Mouse (Mus musculus): ENCODE measurements at regions not wholly inside any gene's neighbourhood (a gene's known extent, or its start where the extent isn't known, plus 50 kb on each side); places are given as distances from the start of the nearest gene placed in this dataset.

GRCm38 (mm10) chr10:111587891-111588611 is 82.0 kb downstream of the Phlda1 start:
- WGBS = 27% methylated on average over 4 of the region's 4 CpGs
- Histone ChIP-seq H3K4me1 (replicated peaks; ENCODE audit: control insufficient read depth, insufficient read depth, low read length) (no peaks in the 10 kb centered on the region), H3K9me3 (ENCODE audit: control insufficient read depth, low read length) (no peaks in the 10 kb centered on the region), H3K27ac (no peak overlapping the region), H3K9ac (no peak overlapping the region), H3K27me3 (ENCODE audit: control insufficient read depth, insufficient read depth, low read length) (no peaks in the 10 kb centered on the region), H3K4me3 (replicated peaks; ENCODE audit: low read length) (no peak overlapping the region), H3K4me2 (replicated peaks) (no peak overlapping the region), H3K36me3 (replicated peaks; ENCODE audit: control insufficient read depth, insufficient read depth) (no peaks in the 10 kb centered on the region)
- no peak for DNase-seq (ENCODE audit: low spot score)
- ATAC-seq (ENCODE audit: low FRiP score) = no peak

GRCm38 (mm10) chr10:111589186-111589585 is 83.1 kb downstream of the Phlda1 start:
- no peak for DNase-seq (ENCODE audit: low spot score)
- H3K4me3 ChIP-seq (replicated peaks; ENCODE audit: low read length) = no peak overlapping the region
- WGBS = 67% methylated on average over 3 of the region's 3 CpGs

GRCm38 (mm10) chr10:111592416-111593149 is 86.5 kb downstream of the Phlda1 start:
- no peak for DNase-seq (ENCODE audit: low spot score)
- Histone ChIP-seq H3K4me2 (replicated peaks) (no peak overlapping the region), H3K4me1 (replicated peaks; ENCODE audit: control insufficient read depth, insufficient read depth, low read length) (peaks cover 5% of the 10 kb centered on the region; the same call in 1 of the 2 replicates), H3K9ac (no peak overlapping the region), H3K27ac (no peak overlapping the region), H3K27me3 (ENCODE audit: control insufficient read depth, insufficient read depth, low read length) (no peaks in the 10 kb centered on the region), H3K4me3 (replicated peaks; ENCODE audit: low read length) (no peak overlapping the region), H3K36me3 (replicated peaks; ENCODE audit: control insufficient read depth, insufficient read depth) (no peaks in the 10 kb centered on the region), H3K9me3 (ENCODE audit: control insufficient read depth, low read length) (no peaks in the 10 kb centered on the region)
- ATAC-seq (ENCODE audit: low FRiP score) = no peak
- 61% methylated on average over 2 of the region's 2 CpGs for WGBS

More at GRCm38 (mm10) chr10:111589186-111589585, 83.1 kb downstream of the Phlda1 start:
- Histone ChIP-seq H3K9ac (no peak overlapping the region), H3K4me1 (replicated peaks; ENCODE audit: control insufficient read depth, insufficient read depth, low read length) (no peaks in the 10 kb centered on the region), H3K4me2 (replicated peaks) (no peak overlapping the region), H3K9me3 (ENCODE audit: control insufficient read depth, low read length) (no peaks in the 10 kb centered on the region), H3K27ac (no peak overlapping the region), H3K27me3 (ENCODE audit: control insufficient read depth, insufficient read depth, low read length) (no peaks in the 10 kb centered on the region), H3K36me3 (replicated peaks; ENCODE audit: control insufficient read depth, insufficient read depth) (no peaks in the 10 kb centered on the region)
- ATAC-seq (ENCODE audit: low FRiP score) = no peak

GRCm38 (mm10) chr10:111593280-111593679 is 87.2 kb downstream of the Phlda1 start:
- WGBS = 93% methylated on average over 2 of the region's 2 CpGs
- Histone ChIP-seq H3K4me2 (replicated peaks) (no peak overlapping the region), H3K4me1 (replicated peaks; ENCODE audit: control insufficient read depth, insufficient read depth, low read length) (peaks cover 5% of the 10 kb centered on the region; the same call in 1 of the 2 replicates), H3K9ac (no peak overlapping the region), H3K36me3 (replicated peaks; ENCODE audit: control insufficient read depth, insufficient read depth) (no peaks in the 10 kb centered on the region), H3K4me3 (replicated peaks; ENCODE audit: low read length) (no peak overlapping the region), H3K27ac (no peak overlapping the region), H3K9me3 (ENCODE audit: control insufficient read depth, low read length) (no peaks in the 10 kb centered on the region), H3K27me3 (ENCODE audit: control insufficient read depth, insufficient read depth, low read length) (no peaks in the 10 kb centered on the region)
- ATAC-seq (ENCODE audit: low FRiP score) (no peak), DNase-seq (ENCODE audit: low spot score) (no peak)

GRCm38 (mm10) chr10:111594171-111594570 is 88.1 kb downstream of the Phlda1 start:
- Histone ChIP-seq H3K36me3 (replicated peaks; ENCODE audit: control insufficient read depth, insufficient read depth) (no peaks in the 10 kb centered on the region), H3K9ac (no peak overlapping the region), H3K4me1 (replicated peaks; ENCODE audit: control insufficient read depth, insufficient read depth, low read length) (peaks cover 5% of the 10 kb centered on the region; the same call in 1 of the 2 replicates), H3K27me3 (ENCODE audit: control insufficient read depth, insufficient read depth, low read length) (no peaks in the 10 kb centered on the region), H3K4me3 (replicated peaks; ENCODE audit: low read length) (no peak overlapping the region), H3K27ac (no peak overlapping the region), H3K4me2 (replicated peaks) (no peak overlapping the region), H3K9me3 (ENCODE audit: control insufficient read depth, low read length) (no peaks in the 10 kb centered on the region)
- 95% methylated on average over 11 of the region's 11 CpGs for WGBS
- ATAC-seq (ENCODE audit: low FRiP score) (no peak), DNase-seq (ENCODE audit: low spot score) (no peak)

- H3K27ac ChIP-seq = no peak overlapping the region
- no peaks in the 10 kb centered on the region for H3K9me3 ChIP-seq (ENCODE audit: control insufficient read depth, low read length)
- H3K27me3 ChIP-seq (ENCODE audit: control insufficient read depth, insufficient read depth, low read length) = no peaks in the 10 kb centered on the region
- no peaks in the 10 kb centered on the region for H3K36me3 ChIP-seq (replicated peaks; ENCODE audit: control insufficient read depth, insufficient read depth)
- H3K4me2 ChIP-seq (replicated peaks) = no peak overlapping the region
- DNase-seq (ENCODE audit: low spot score) = no peak
- no peak for ATAC-seq (ENCODE audit: low FRiP score)
- H3K4me1 ChIP-seq (replicated peaks; ENCODE audit: control insufficient read depth, insufficient read depth, low read length) = peaks cover 6% of the 10 kb centered on the region
- H3K4me3 ChIP-seq (replicated peaks; ENCODE audit: low read length) = no peak overlapping the region
- 71% methylated on average over 10 of the region's 10 CpGs for WGBS
- no peak overlapping the region for H3K9ac ChIP-seq
Measured at GRCm38 (mm10) chr10:111594651-111595050, 88.6 kb downstream of the Phlda1 start.

GRCm38 (mm10) chr10:111595513-111595995 is 89.5 kb downstream of the Phlda1 start:
- WGBS = 48% methylated on average over 8 of the region's 8 CpGs

GRCm38 (mm10) chr10:111598650-111599049 is 92.6 kb downstream of the Phlda1 start:
- Histone ChIP-seq H3K27ac (no peak overlapping the region), H3K36me3 (replicated peaks; ENCODE audit: control insufficient read depth, insufficient read depth) (no peaks in the 10 kb centered on the region), H3K27me3 (ENCODE audit: control insufficient read depth, insufficient read depth, low read length) (no peaks in the 10 kb centered on the region), H3K9me3 (ENCODE audit: control insufficient read depth, low read length) (no peaks in the 10 kb centered on the region), H3K4me1 (replicated peaks; ENCODE audit: control insufficient read depth, insufficient read depth, low read length) (peaks cover 18% of the 10 kb centered on the region), H3K4me2 (replicated peaks) (no peak overlapping the region), H3K9ac (no peak overlapping the region), H3K4me3 (replicated peaks; ENCODE audit: low read length) (no peak overlapping the region)
- 89% methylated on average over 5 of the region's 5 CpGs for whole genome bisulfite sequencing
- ATAC-seq (ENCODE audit: low FRiP score) (no peak), DNase-seq (ENCODE audit: low spot score) (no peak)

More at GRCm38 (mm10) chr10:111595513-111595995, 89.5 kb downstream of the Phlda1 start:
- DNase-seq (ENCODE audit: low spot score) = no peak
- no peak overlapping the region for H3K4me2 ChIP-seq (replicated peaks)
- no peaks in the 10 kb centered on the region for H3K9me3 ChIP-seq (ENCODE audit: control insufficient read depth, low read length)
- H3K9ac ChIP-seq = no peak overlapping the region
- H3K27me3 ChIP-seq (ENCODE audit: control insufficient read depth, insufficient read depth, low read length) = no peaks in the 10 kb centered on the region
- ATAC-seq (ENCODE audit: low FRiP score) = peak; percentile 32; the same call in 1 of the 2 replicates
- H3K4me1 ChIP-seq (replicated peaks; ENCODE audit: control insufficient read depth, insufficient read depth, low read length) = peaks cover 12% of the 10 kb centered on the region
- 0 out of 2 replicates have a peak overlapping the region, but pooled peaks have one; percentile 51 for H3K27ac ChIP-seq
- H3K4me3 ChIP-seq (replicated peaks; ENCODE audit: low read length) = no peak overlapping the region
- H3K36me3 ChIP-seq (replicated peaks; ENCODE audit: control insufficient read depth, insufficient read depth) = no peaks in the 10 kb centered on the region
